Mouse (Mus musculus) heart, embryonic 16.5 days (tissue): ENCODE measurements around the gene Olfr1170. TPM values are rescaled to one million over a fixed set of nuclear protein-coding genes. Genes with fewer than 3 reads are reported as not detected.

Source experiments
- ATAC-seq: fragments of 200-750 bp; cut with Nextera tagmentation; replicated peaks from 2 replicates; pipeline ENCODE4 v1.8.0; 2017; ENCODE audit warnings: moderate number of reproducible peaks; ENCODE audit not compliant: insufficient read depth, low FRiP score; ENCODE audit errors: extremely low read depth
- H3K27ac ChIP-seq: fragments of 300-500 bp; sonication (generic); 2 replicates; pipeline ENCODE4 v1.5.1; 2014; ENCODE audit warnings: mild to moderate bottlenecking, low read length, control low read depth, moderate library complexity
- H3K27me3 ChIP-seq: fragments of 300-500 bp; sonication (generic); 2 replicates; pipeline ENCODE4 v1.6.1; 2014; ENCODE audit warnings: low read length, mixed read lengths; ENCODE audit not compliant: control insufficient read depth, insufficient read depth
- H3K36me3 ChIP-seq: fragments of 300-500 bp; sonication (generic); 2 replicates; pipeline ENCODE4 v1.6.1; 2014; ENCODE audit not compliant: control insufficient read depth, insufficient read depth
- H3K4me1 ChIP-seq: fragments of 300-500 bp; sonication (generic); 2 replicates; pipeline ENCODE4 v1.6.1; 2014; ENCODE audit warnings: low read length, mixed read lengths; ENCODE audit not compliant: control insufficient read depth, insufficient read depth
- H3K4me2 ChIP-seq: fragments of 300-500 bp; sonication (generic); 2 replicates; pipeline ENCODE4 v1.6.1; 2014; ENCODE audit warnings: low read depth, mild to moderate bottlenecking, control low read depth, low read length
- H3K4me3 ChIP-seq: fragments of 300-500 bp; sonication (generic); 2 replicates; pipeline ENCODE4 v1.5.1; 2014; ENCODE audit warnings: mild to moderate bottlenecking, control low read depth, low read length
- H3K9ac ChIP-seq: fragments of 300-500 bp; sonication (generic); 2 replicates; pipeline ENCODE4 v1.6.1; 2014; ENCODE audit warnings: low read length, control low read depth
- H3K9me3 ChIP-seq: fragments of 300-500 bp; sonication (generic); replicated peaks from 2 replicates; pipeline ENCODE4 v1.6.1; 2016; ENCODE audit warnings: low read length; ENCODE audit not compliant: control insufficient read depth
- WGBS: fragments of 180-500 bp; shearing (Covaris S2); extraction: QIAGEN DNeasy Blood & Tissue Kit; methylation state at CpG from one replicate; pipeline ENCODE4 v1.1.7; 2014; 5-methylcytosine and 5-hydroxymethylcytosine counted together
- polyA plus RNA-seq: library from polyadenylated mRNA; unstranded; fragments of >200 nt; fragmentation: Nextera tagmentation; extraction: Ambion mirVana; gene quantifications from 2 replicates; pipeline ENCODE4 v1.2.1, GENCODE M21; 2015

Olfr1170 gene
- polyA plus RNA-seq = not detected in 2 replicates

GRCm38 (mm10) chr2:88228234-88228633 is at the start of gene Olfr1170:
Gene Olfr1170, minus strand, starts transcription at chr2:88228334.
- H3K27ac ChIP-seq = no peak within 1 kb of the TSS
- WGBS = 84% methylated on average over 1 of the region's 1 CpGs
- H3K4me3 ChIP-seq = no peak within 1 kb of the TSS
- no peak within 1 kb of the TSS for H3K9ac ChIP-seq
- no peak for ATAC-seq
- no peaks in the 10 kb centered on the region for H3K36me3 ChIP-seq
- no peaks in the 10 kb centered on the region for H3K4me1 ChIP-seq
- H3K4me2 ChIP-seq = no peak within 1 kb of the TSS
- H3K27me3 ChIP-seq = no peaks in the 10 kb centered on the region
- H3K9me3 ChIP-seq = no peaks in the 10 kb centered on the region

- H3K4me1 ChIP-seq = no peaks in the 10 kb centered on the region
- no peaks in the 10 kb centered on the region for H3K36me3 ChIP-seq
- no peak overlapping the region for H3K27ac ChIP-seq
- no peak overlapping the region for H3K9ac ChIP-seq
- no peaks in the 10 kb centered on the region for H3K9me3 ChIP-seq
- no peak overlapping the region for H3K4me2 ChIP-seq
- no peak for ATAC-seq
- 74% methylated on average over 1 of the region's 1 CpGs for WGBS
- no peak overlapping the region for H3K4me3 ChIP-seq
- H3K27me3 ChIP-seq = no peaks in the 10 kb centered on the region
These were observed 7.3 kb downstream of the Olfr1170 start for GRCm38 (mm10) chr2:88220784-88221183.

GRCm38 (mm10) chr2:88181580-88181979 is 46.6 kb downstream of the Olfr1170 start, which contains the start of gene Olfr1168:
Gene Olfr1168, plus strand, starts transcription at chr2:88181880.
- WGBS = 75% methylated on average over 2 of the region's 2 CpGs

More at GRCm38 (mm10) chr2:88181580-88181979, 46.6 kb downstream of the Olfr1170 start, which contains the start of gene Olfr1168:
- no peak for ATAC-seq
- H3K9me3 ChIP-seq = no peaks in the 10 kb centered on the region
- no peak within 1 kb of the TSS for H3K27ac ChIP-seq
- H3K4me2 ChIP-seq = no peak within 1 kb of the TSS
- H3K27me3 ChIP-seq = no peaks in the 10 kb centered on the region
- no peaks in the 10 kb centered on the region for H3K4me1 ChIP-seq
- no peak within 1 kb of the TSS for H3K9ac ChIP-seq
- H3K4me3 ChIP-seq = no peak within 1 kb of the TSS
- H3K36me3 ChIP-seq = no peaks in the 10 kb centered on the region

Other genes with a start within 250 kb of the Olfr1170 start
- not detected in 2 replicates for gene Olfr1158, start 238.2 kb downstream of the Olfr1170 start, polyA plus RNA-seq
- gene Olfr1160, start 220.1 kb downstream of the Olfr1170 start, polyA plus RNA-seq = not detected in 2 replicates
- not detected in 2 replicates for gene Olfr1161, start 205.6 kb downstream of the Olfr1170 start, polyA plus RNA-seq
- gene Olfr73, start 190.6 kb downstream of the Olfr1170 start, polyA plus RNA-seq = not detected in 2 replicates
- not detected in 2 replicates for gene Olfr1162, start 177.2 kb downstream of the Olfr1170 start, polyA plus RNA-seq
- not detected in 2 replicates for gene Olfr1163, start 156.5 kb downstream of the Olfr1170 start, polyA plus RNA-seq
- not detected in 2 replicates for gene Olfr1164, start 134.4 kb downstream of the Olfr1170 start, polyA plus RNA-seq
- not detected in 2 replicates for gene Olfr1166, start 100.1 kb downstream of the Olfr1170 start, polyA plus RNA-seq
- gene Olfr1167, start 73.1 kb downstream of the Olfr1170 start, polyA plus RNA-seq = not detected in 2 replicates
- gene Olfr1168, start 46.5 kb downstream of the Olfr1170 start, polyA plus RNA-seq = not detected in 2 replicates
- 0.03 TPM in 1 of 2 replicates, not detected in the other for gene Olfr1173, start 51.5 kb upstream of the Olfr1170 start, polyA plus RNA-seq
- gene Olfr1174-ps, start 86.8 kb upstream of the Olfr1170 start, polyA plus RNA-seq = not detected in 2 replicates
- not detected in 2 replicates for gene Olfr1175-ps, start 98.9 kb upstream of the Olfr1170 start, polyA plus RNA-seq
- not detected in 2 replicates for gene Olfr1176, start 108.4 kb upstream of the Olfr1170 start, polyA plus RNA-seq
- not detected in 2 replicates for gene Olfr1177-ps, start 118.2 kb upstream of the Olfr1170 start, polyA plus RNA-seq
- not detected in 2 replicates for gene Olfr1178, start 158.7 kb upstream of the Olfr1170 start, polyA plus RNA-seq
- gene Olfr1179, start 178.1 kb upstream of the Olfr1170 start, polyA plus RNA-seq = not detected in 2 replicates
- gene Olfr1180, start 190.8 kb upstream of the Olfr1170 start, polyA plus RNA-seq = not detected in 2 replicates
- not detected in 2 replicates for gene Olfr1181, start 197.8 kb upstream of the Olfr1170 start, polyA plus RNA-seq
- not detected in 2 replicates for gene Gm13757, start 220.8 kb upstream of the Olfr1170 start, polyA plus RNA-seq
- not detected in 2 replicates for gene Olfr1183, start 226.5 kb upstream of the Olfr1170 start, polyA plus RNA-seq